Mouse (Mus musculus): ENCODE measurements around the gene Brsk2.
A peak's percentile ranks its signal among the peaks of the same experiment; 100 is the strongest.
"Not testable (repeated sequence)": the region's sequence is repeated elsewhere in the genome, so short reads cannot be mapped to it uniquely, and the experiment has no call there.

Gene Brsk2

DNA sequence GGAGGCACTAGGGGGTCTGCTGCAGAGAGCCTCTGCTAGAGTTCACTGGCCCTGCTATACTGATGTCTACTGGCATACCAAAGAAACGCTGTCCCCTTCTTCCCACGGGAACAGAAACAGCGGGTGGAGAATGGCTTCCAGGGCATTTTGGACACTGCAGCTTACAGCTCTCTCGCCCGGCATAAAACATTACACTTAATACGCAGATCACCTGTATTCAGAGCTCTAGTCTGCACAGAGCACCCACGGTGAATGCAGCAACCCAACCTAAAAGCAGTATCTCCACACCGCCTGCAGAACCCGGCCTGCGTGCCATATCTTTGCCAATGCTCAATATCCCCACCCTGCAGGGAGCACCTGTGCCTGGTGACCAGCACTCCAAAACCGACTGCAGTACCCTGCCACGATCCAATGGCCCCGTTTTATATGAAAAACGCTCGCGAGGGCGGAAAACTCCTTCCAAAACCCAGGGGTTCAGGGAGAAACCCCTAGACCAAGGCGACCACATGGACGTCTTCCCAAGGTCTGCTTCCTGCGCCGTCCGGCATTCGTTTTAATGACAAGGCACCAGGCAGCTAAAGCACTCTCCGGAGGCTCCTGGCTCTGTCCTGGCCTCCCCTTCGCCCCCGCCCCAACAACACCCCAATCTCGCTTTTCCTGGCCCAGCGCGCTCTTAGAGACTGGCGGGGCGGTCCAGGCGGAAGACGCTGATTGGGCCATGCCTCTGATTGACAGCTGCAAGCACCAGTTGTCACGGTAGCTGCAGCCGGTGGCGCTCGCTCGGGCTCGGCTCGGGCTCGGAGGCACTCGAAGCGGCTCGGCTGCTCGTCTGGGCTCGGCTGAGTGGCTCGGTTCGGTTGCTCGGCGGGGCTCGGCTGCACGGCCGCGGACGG, at the start of gene Brsk2:
Brsk2 (plus strand) TSS at position 846 of the 893 bp plus-strand sequence.
- peak; percentile 98 for DNase-seq

DNA sequence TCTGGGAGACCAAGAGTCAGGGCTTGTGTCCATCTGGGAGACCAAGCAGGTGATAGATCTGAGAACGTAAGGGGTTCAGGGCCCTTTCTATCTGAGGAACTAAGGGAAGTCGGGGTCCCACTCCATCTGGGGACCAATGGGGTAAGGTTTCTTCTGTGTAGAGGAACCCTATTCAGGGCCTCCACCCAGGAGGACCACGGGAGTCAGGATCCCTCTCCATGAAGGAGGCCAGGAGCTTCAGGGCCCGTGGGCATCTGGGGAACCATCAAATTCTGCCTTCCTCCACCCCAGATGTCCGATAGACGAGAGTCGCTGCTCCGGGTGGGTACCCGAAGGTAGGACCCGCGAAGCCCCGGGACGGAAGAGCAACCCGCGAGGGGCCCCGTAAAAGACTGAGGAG, 47.7 kb upstream of the Brsk2 start:
- no peak for DNase-seq

DNA sequence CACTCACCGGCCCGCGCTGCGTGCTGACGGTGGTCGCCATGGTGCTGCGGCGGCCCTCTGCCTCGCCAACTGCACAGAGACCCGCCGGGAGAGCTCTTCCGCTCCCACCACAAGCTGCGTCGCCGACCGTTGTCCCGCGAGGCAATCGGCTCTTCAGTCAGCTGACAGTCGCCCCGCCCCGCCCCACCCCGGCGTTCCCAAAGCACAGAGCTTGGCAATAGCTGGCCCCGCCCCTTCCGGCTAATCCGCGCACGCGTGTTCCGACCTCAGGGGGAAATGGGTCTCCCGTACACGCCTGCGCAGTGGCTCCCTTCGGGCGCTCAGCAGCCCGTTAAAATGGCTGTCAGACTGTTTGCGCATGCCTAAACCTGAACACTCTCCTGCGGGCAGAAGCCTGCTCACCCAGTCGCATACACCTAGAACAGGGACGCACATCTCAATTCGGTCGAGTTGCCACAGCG, 47.3 kb upstream of the Brsk2 start:
- DNase-seq, result peak; percentile 99

DNA sequence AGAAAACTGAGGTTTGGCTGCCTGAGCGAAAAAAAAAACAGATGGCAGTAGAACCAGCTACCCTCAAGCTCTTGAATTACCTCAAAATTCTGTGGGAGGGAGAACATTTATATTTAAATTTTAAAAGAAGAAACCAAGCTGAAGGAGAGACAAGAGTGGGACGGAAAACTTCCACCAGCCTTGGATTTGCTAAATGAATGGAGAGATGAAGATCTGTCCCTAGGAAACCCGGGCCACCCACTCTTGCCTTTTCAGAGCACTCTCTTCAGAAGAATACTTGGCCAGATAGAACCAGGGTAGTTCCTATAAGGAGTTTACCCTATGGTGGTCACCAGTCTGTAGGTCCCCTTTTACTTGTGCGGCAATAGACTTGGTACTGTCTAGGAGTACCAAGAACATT, 46.8 kb upstream of the Brsk2 start:
- DNase-seq, result no peak

DNA sequence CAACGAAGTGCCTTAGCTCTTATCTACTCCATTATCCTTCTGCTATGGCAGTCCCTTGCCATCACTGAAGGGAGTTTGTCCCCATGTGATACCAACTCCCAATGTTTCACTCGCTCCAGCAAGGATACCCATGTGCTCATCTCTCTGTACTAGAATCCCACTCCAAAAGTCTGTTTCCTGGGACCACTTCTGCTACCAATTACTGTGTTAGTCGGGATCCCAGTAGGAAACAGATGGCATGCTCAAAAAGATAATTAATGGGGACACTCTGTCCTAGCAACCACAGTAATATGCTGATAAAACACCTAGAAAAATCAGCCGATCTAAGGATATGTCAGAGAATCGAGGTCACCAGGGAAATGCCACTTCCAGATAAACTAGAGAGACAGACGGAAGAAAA, 41.0 kb upstream of the Brsk2 start:
- DNase-seq, result no peak

DNA sequence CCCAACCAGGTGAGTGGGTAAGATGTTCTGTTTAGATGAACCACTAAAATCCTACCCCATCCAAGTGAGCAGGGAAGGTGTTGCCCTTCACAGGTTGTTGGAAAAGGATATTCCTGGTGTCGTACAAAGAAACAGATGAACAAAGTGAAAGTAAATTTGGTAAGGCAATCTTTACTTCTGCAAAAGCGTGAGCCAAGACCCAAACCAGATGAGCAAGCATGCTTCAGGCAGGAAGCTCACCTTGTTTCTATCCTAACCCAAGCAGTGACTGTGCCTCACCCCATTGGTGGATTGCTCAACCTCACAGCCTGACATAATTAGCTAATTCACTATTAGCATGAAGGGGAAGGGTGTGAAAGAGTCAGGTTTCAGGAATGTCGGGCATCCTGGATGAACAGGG, 38.2 kb upstream of the Brsk2 start:
- no peak for DNase-seq

DNA sequence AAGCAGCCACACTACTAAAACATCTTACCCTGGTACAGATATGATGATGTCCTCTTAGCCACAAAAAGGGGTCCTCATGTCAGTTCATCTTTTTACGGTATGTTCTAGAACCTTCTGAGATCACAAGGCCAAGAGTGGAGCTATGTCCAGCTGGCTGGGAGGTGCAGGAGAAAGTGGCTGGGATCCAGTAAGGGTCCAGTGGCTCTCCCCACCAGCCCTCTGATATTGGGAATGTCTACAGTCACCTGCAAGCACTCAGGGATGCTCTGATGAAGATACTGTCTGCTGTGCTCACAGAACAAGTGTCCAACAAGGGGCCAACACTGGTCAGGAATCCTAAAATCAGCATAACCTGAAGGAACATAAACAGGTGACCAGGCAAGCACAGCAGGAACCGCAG, 31.1 kb upstream of the Brsk2 start, which contains the start of gene Tollip:
Tollip (minus strand) TSS at position 101 of the 400 bp plus-strand sequence.
- no peak for DNase-seq

DNA sequence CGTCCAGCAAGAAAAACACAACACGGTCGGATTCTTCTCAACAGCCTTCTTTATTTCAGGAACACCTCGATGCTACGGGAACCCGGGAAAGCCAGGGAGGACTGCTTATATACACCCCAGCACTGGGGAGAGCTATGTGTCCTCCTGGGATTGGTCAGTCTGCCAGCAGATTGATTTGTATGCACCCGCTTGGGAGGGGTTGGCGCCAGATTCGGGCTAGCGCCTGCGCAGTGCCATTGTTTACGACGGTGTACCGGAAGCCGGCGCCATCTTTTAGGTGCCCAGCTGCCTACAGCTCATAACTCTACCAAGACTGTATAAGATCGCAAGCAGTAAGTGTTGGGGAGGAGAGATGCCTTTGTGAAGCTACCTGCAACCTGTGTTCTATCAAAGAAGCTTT, 25.4 kb upstream of the Brsk2 start:
- not testable (repeated sequence) for DNase-seq

DNA sequence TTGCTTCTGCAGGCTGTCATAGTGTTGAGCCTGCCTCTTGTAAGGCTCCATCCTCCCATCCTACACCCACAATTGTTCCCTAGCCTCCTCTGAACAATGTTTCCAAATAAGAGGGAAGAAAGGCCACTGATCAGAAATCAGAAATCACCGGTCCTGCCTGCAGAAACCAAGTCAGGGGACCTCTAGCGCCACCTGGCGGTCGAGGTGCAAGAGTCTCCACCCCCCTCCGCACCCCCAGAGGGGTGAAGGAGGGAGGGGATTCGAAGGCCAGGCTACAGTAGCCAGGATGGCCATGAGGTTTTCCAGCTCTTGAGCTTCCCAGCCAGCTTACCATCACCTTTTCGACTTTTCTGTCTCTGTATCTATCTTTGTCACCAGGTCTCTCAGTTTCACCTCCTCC, 24.6 kb upstream of the Brsk2 start:
- DNase-seq, result peak; percentile 67

DNA sequence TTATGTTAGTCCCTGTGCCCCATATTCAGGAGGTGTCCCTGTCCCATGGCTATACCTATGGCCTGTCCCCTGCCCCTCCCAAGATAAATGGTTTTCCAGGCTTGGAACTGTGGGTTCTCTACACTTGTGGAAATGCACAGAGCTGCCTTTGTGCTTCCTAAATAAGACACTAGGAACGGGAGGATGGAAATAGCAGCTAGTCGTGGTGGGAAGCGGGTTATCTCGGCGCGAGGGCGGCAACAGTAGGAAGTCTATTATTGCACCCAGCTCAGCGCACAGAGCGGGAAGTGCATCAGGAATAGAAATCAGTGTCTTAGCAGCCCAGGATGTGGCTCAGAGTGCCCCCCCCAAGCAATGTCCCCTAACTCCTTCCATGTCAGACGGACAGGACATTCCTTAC, 20.9 kb upstream of the Brsk2 start:
- peak; percentile 73 for DNase-seq

DNA sequence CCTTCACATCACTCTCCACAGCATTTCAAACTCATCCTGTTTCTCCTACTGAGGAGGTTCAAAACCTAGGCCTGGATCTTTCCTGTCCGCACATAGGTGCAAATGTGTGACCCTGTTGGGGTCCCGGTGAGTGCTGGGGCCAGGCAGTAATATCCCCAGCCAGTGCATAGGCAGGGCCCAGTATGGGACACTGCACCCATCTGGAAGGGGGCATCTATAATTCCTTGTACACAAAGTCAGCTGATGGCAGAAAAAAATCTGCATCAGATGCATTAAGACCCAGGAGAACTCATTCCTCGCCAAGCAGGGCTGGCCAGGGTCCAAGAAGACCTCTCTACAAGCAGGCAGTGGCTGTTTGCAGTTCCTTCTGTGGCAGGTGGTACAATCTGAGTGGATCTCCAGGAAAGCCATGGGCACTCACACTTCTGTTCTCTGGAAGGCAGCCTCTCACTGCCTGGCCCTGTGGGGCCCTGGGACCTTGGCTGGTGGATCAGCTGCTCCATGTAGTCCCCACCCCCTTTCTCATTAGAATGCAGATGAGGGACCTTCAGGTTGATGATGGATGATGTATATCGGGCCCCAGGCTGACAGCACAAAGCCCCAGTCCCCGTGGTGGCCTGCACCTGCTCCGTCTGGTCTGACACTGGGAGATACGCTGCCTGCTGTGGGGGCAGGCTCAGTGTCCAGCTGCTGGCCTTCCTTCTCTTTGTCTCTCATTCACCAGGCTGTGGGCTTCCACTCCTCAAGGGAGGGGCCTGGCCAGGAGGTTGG, 15.2 kb upstream of the Brsk2 start:
- DNase-seq, result no peak

DNA sequence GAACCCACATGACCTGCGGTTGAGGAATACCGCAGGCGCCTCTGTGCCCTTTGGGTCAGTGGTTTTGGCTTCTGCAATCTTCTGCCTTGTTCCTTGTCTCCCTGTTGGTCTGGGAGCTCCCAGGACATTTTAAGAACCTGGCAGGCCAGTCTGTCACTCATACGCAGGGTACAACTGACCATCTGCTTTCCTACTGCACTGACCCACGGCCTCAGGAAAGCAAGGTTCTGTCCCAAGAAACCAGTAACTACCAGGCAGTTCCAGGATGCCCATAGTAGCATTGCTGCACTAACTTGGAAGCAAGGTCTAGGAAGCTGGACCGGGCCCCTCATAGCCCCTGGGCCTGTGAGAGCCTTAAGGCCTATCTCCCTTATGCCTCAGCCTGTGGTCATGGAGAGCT, 14.6 kb upstream of the Brsk2 start:
- no peak for DNase-seq

DNA sequence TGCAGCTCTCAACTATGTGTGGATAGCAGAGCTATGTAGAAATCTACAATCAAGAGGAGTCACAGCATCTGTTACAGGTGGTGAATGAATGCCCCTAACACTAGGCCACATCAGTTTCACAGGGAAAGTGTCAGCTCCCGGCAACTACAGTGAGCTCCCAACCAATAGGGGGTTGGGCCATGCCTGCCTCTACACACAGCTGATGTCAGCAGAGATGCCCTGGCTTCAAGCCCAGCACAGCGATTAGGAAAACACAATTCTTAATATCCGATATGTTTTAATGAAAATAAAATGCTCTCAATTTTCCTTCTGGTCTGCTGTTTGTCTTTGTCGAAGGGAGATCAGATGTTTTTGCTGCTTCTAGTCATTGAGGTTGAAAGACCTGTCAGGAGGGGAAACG, 6.1 kb upstream of the Brsk2 start:
- DNase-seq, result no peak

DNA sequence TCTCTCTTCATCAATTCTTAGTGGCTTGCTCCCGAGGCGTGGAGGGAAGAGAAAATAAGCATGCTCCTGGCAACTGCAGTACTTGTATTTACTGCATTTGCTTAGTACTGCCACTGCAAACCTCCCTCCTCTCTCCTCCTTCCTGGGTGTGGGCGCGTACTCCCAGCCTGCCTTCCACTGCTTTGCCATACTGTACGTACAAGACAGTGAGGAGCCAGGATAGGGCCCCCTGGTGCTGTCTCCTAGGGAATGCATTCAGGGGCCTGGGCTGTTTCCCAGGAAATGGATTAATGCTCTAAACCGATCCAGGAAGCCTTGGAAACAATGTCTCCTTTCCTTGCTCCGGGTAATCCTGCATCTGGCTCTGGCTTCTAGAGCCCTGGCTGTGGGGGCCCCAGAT, 3.6 kb upstream of the Brsk2 start:
- DNase-seq, result peak; percentile 79

DNA sequence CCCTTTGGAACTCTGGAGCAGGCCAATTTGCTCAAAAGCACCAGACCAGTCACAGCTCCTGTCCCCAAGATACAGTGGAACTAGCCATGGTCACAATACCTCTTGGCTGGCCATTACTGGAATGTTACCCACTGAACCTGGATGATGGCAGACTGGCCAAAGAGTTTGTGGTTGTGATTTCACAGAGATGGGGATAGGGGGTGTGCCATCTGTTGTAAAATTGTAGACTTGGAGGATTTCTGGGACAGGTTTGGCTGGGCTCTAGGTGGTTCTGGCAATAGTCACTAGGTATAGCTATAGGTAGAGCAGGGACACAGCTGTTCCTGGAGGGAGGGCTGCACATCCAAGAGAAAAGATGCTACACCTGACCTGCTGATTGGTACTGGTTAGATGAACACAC, 2.0 kb upstream of the Brsk2 start:
- no peak for DNase-seq

DNA sequence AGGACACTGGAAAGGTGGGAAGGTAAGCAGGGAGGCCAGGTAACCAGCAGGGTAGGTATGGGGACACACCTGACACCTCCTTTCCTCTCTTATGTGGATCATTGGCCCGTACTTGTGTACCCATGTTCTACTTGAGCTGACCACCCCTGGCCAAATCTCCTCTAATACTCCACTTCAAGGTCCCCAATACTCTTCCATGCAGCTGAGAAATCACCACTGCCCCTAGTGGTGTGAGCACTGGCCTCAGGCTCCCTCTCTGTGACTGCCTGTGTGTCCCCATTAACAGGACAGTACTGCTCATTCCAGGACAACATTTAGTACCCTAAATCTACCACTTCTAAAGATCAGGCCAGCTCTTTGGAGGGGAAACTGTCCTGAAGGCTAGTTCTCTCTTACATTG, 1.5 kb upstream of the Brsk2 start:
- DNase-seq, result no peak

DNA sequence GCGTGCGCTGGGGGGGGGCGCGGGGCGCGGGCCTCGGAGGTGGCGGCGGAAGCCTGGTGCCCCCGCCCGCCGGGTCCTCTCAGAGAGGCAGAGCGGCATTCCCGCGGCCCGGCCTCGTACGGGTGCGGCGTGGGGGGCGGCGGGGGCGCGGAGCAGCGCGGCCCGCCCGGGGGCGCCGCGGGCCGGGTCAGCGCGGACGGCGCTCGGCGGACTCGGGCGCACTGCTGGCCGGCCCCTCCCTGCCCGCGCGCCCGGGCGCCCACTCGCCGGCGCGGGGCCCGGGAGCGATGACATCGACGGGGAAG, 200 bp downstream of the Brsk2 start:
- DNase-seq, result no peak

DNA sequence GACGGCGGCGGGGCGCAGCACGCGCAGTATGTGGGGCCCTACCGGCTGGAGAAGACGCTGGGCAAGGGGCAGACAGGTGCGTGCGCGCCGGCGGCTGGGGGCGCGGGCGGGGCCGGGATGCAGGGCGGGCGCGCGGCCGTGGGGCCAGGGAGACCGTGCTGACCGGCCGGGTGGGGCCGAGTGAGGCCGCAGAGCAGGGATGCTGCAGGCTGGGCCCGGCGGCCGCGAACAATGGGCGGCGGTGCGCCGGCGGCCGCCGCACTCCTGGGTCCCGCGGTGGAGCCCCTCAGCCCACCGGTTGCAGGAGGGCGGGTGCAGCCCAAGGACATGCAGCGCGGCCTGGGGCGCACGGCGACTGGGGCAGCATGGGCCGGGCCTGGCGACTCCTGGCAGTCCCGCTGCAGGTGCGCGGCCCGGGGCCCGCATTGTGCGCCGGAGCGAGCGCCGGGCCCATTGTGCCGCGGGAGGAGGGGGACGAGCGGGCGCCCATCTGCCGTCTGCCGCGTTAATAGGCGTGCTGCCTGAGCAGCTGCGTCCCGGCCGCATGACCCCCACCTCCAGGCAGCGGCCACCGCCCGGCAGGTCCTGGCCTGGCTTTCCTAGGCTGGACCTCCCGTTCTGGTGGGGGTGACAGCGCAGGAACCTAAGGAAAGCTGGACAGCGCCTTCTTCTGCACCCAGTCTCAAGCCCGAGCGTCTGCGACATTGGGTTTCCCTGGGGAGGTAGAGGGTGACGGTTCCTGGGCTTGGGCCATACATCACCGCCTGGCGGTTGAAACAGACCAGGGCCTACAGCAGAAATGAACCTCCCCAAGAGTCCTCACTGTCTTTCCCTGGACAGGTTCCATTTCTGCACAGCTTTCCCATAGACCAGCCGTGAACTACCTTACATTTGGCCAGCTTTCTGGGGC, 808 bp downstream of the Brsk2 start:
- peak; percentile 64 for DNase-seq

DNA sequence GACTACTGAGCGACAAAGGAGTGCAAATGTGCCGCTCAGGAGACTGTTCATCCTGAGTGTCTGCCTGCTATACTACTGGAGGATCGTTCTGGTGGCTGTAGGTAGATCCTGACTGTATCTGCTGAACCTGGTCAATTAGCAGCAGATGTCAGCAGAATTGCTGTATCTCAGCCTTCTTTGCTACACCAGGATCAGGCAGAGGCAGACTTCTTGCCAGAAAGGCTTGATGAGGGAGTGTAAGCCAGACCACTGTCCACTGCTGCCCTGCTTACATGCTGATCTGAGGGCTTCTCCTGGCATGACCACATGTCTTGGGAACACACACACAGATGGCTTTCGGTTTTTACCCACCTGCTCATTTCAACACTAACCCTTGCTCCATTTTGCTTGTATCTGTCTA, 2.3 kb downstream of the Brsk2 start:
- no peak for DNase-seq

DNA sequence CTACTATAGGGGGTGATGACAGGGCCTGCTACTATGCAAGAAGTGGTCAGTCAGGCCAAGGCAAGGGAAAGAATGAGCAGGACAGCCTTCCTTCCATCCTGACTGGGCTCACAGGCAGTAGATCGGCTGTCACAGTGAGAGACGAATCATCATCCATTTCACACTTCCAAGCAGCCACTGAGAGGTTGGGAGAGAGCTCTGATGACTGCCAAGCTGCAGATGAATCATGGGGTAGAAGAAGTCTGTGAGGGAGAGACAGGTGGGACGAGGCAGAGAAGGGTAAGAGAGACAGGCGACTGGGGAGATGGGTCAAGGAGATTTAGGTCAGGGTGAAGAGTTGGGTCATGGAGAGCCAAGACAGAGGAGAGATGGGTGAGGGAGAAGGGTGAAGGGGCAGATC, 3.4 kb downstream of the Brsk2 start:
- peak; percentile 60 for DNase-seq

DNA sequence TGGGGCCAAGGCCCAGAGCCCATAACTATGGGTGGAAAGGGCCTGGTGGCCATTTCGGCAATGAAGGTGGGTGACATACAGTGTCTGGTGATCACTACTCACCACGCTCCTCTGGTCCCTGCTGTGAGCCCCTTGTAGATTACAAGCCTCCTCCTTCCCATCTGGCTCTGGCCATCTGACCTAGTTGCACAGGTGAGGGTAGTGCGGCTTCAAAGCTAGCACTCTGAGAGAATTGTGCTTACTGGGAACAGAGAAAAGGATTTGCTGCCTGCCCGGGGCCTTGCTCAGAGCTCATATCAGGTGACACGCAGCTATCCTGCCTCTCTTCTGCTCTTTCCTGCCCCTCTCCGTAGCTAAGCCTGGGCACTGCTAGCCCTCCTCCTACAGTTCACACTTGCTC, 4.1 kb downstream of the Brsk2 start:
- no peak for DNase-seq

DNA sequence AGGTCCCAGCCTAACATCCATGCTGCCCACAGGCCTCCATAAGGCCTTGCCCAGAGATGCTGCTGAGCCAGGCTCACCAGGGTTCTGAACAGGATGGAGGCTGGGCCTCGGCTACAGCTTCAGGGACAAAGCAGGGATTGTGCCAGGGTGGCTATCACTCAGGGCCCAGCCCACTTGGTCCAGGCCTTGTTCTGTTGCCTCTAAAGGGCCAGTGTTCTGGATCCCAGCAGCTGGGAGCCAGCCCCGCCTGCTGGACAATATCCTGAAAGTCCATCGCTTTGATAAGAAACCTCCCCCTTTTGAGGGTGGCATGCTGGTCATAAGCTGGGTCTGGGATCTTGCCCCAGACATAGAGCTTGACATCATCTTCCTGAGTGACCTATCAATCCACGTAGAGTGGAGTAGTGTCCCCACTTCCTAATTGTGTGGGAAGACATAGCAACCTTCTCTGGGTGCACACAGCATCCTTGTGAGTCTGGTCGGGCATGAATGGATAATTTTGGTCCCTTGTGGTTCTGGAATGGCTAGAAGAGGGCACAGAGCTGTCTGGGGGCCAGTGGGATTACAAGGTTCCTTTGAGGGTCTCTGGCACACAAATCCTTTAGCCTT, 6.1 kb downstream of the Brsk2 start:
- DNase-seq, result no peak

DNA sequence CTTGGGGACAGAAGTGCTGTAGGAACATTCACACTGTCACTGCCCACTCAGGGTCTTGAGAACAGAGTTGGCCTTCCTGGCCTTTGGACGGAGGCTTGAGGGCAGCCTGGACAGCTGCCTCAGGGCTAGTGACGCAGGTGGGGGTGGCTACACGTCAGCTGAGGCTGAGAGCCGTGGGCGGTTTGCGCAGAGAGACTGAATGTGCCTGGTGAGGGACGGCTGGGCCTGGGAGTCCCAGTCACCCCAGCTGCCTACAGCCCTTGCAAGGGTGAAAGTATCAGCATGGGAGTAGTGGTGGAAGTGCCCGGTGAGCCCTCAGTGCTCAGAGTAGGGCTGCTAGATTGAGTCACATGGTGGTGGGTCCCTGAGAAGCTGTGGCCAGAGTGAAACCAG, 6.6 kb downstream of the Brsk2 start:
- peak; percentile 61 for DNase-seq
